Mouse (Mus musculus): ENCODE measurements around the gene Dstyk. TPM values are rescaled to one million over a fixed set of nuclear protein-coding genes. Genes with fewer than 3 reads are reported as not detected.

Gene Dstyk
- total and polyA plus RNA-seq, 3 experiments = 0.12 to 0.59 (median 0.21) TPM

DNA sequence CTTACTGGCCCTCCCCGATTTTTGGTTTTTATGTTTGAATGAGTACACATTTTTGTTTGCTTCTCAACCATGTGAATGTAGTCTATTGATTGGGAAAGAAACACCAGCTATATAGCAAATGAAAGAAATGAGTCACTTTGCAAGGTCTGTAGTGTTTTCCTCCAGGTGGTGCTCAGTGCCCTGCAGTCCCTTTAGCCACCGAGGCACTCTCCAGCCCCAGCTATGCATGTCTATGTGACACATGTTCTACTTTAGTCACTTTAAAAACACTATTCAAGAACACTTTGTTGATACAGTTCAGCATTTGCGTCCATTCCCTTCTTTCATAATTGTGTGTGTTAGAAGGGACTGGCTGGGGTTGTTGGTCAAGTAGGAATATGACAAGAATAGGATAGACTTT is 65.9 kb downstream of the Dstyk start:
- H3K9ac ChIP-seq (ENCODE audit: insufficient read depth, low read depth) = no peak overlapping the region
- H3K79me2 ChIP-seq (replicated peaks; ENCODE audit: control insufficient read depth, extremely low read depth, insufficient read depth, poor library complexity, severe bottlenecking) = peaks cover 49% of the 10 kb centered on the region
- TF ChIP-seq JUND (conservative IDR thresholded peaks at IDR 0.05; ENCODE audit: low read depth, low read length) = no peak
- no peak for TF ChIP-seq EP300 (IDR thresholded peaks at IDR 0.05; ENCODE audit: low read length)
- no peak for TF ChIP-seq CHD1 (IDR thresholded peaks at IDR 0.05; ENCODE audit: low read depth, low read length)
- no peak for TF ChIP-seq POLR2A (IDR thresholded peaks at IDR 0.05; ENCODE audit: low read depth, low read length)
- no peak for TF ChIP-seq RAD21 (IDR thresholded peaks at IDR 0.05; ENCODE audit: low read depth, low read length)
- TF ChIP-seq MAX (IDR thresholded peaks at IDR 0.05; ENCODE audit: low read length) = no peak
- TF ChIP-seq MAZ (IDR thresholded peaks at IDR 0.05; ENCODE audit: low read depth, low read length) = no peak
- no peak for TF ChIP-seq GABPA (IDR thresholded peaks at IDR 0.05; ENCODE audit: insufficient replicate concordance, low read depth, low read length)
- no peak for TF ChIP-seq TCF12 (IDR thresholded peaks at IDR 0.05; ENCODE audit: low read depth, low read length)
- H3K4me2 ChIP-seq (ENCODE audit: insufficient read depth, low read depth, poor library complexity, severe bottlenecking) = no peak overlapping the region
- H3K4me3 ChIP-seq (replicated peaks in 1 of 3; ENCODE audit: low read depth in 2 of 3, low read length in 2 of 3, poor library complexity in 1 of 3) = no peak overlapping the region
- H3K4me1 ChIP-seq (ENCODE audit: control insufficient read depth in 1 of 2, insufficient read depth in 2 of 2) = peaks cover 2 to 39% of the 10 kb centered on the region in 2 experiments; a peak in 2 of 4 replicates
- H3K36me3 ChIP-seq (replicated peaks in 1 of 2; ENCODE audit: control insufficient read depth in 1 of 2, insufficient read depth in 1 of 2, low read length in 1 of 2) = peaks cover 16 to 62% of the 10 kb centered on the region in 2 experiments
- H3K27me3 ChIP-seq (replicated peaks) = no peaks in the 10 kb centered on the region
- no peaks in the 10 kb centered on the region for H3K9me3 ChIP-seq (replicated peaks; ENCODE audit: low read length)
- no peak overlapping the region for H3K27ac ChIP-seq (ENCODE audit: insufficient read depth, low read depth)
- dilution Hi-C loops (cut with MboI; ENCODE audit: extremely low pct_ligation_motif_present, extremely low pct_unique_long_range_greater_than_20kb, low sequenced_read_pairs) = no loop called here
- no peak for DNase-seq (ENCODE audit: extremely low read depth)
- in situ Hi-C loops (cut with MboI; ENCODE audit: low pct_ligation_motif_present, low pct_unique_long_range_greater_than_20kb, low sequenced_read_pairs) = no loop called here

GRCm38 (mm10) chr1:132483759-132484158 is 66.4 kb downstream of the Dstyk start:
- Histone ChIP-seq H3K36me3 (replicated peaks in 1 of 2; ENCODE audit: control insufficient read depth in 1 of 2, insufficient read depth in 1 of 2, low read length in 1 of 2) (peaks cover 19 to 67% of the 10 kb centered on the region in 2 experiments), H3K9ac (ENCODE audit: insufficient read depth, low read depth) (no peak overlapping the region), H3K4me3 (replicated peaks in 1 of 3; ENCODE audit: low read depth in 2 of 3, low read length in 2 of 3, poor library complexity in 1 of 3) (no peak overlapping the region), H3K27ac (ENCODE audit: insufficient read depth, low read depth) (no peak overlapping the region), H3K27me3 (replicated peaks) (no peaks in the 10 kb centered on the region), H3K79me2 (replicated peaks; ENCODE audit: control insufficient read depth, extremely low read depth, insufficient read depth, poor library complexity, severe bottlenecking) (peaks cover 43% of the 10 kb centered on the region), H3K4me1 (ENCODE audit: control insufficient read depth in 1 of 2, insufficient read depth in 2 of 2) (peaks cover 0 to 33% of the 10 kb centered on the region in 2 experiments; a peak in 2 of 4 replicates), H3K9me3 (replicated peaks; ENCODE audit: low read length) (no peaks in the 10 kb centered on the region), H3K4me2 (ENCODE audit: insufficient read depth, low read depth, poor library complexity, severe bottlenecking) (no peak overlapping the region)
- in situ Hi-C loops (cut with MboI; ENCODE audit: low pct_ligation_motif_present, low pct_unique_long_range_greater_than_20kb, low sequenced_read_pairs) = no loop called here
- no peak for DNase-seq (ENCODE audit: extremely low read depth)
- TF ChIP-seq TBP (conservative IDR thresholded peaks at IDR 0.05; ENCODE audit: low read depth, low read length) (no peak), ETS1 (conservative IDR thresholded peaks at IDR 0.05; ENCODE audit: low read depth, low read length) (no peak), MAX (IDR thresholded peaks at IDR 0.05; ENCODE audit: low read length) (no peak), MAFK (IDR thresholded peaks at IDR 0.05; ENCODE audit: insufficient replicate concordance, low read length) (no peak), ZKSCAN1 (IDR thresholded peaks at IDR 0.05; ENCODE audit: borderline replicate concordance, low read depth, low read length) (no peak), MAZ (IDR thresholded peaks at IDR 0.05; ENCODE audit: low read depth, low read length) (no peak), MEF2A (IDR thresholded peaks at IDR 0.05; ENCODE audit: borderline replicate concordance, low read depth, low read length) (no peak), TCF12 (IDR thresholded peaks at IDR 0.05; ENCODE audit: low read depth, low read length) (no peak), CHD2 (IDR thresholded peaks at IDR 0.05; ENCODE audit: low read length) (no peak), USF1 (IDR thresholded peaks at IDR 0.05; ENCODE audit: low read depth, low read length) (no peak)
- dilution Hi-C loops (cut with MboI; ENCODE audit: extremely low pct_ligation_motif_present, extremely low pct_unique_long_range_greater_than_20kb, low sequenced_read_pairs) = no loop called here

All from CH12.LX (cell line).